ENCODE assay signal across 4 mouse cellular contexts in genomic region chrX:50565031-50565430, GRCm38 (mm10).
DNase-seq lines count a peak whose midpoint lies in the region.

No protein-coding gene starts in this region.

- DNase-seq in CD4-positive, CD25-positive, alpha-beta regulatory T cell, adult 2 months (ENCODE audit: low read depth, low spot score), result peak; percentile 12
- DNase-seq in T-cell, adult 2 months (ENCODE audit: low spot score), result peak; percentile 37
- DNase-seq in naive thymus-derived CD4-positive, alpha-beta T cell, adult 2 months (ENCODE audit: low read depth), result peak; percentile 17
- peak; percentile 64 for DNase-seq in thymus, postnatal 0 days (ENCODE audit: low spot score)

Comparison
In these comparisons a context has a peak if more than half of its experiments do, and no peak if none do; other contexts are left out.
1. Peak in every context shown above with its lines: DNase-seq.
2. DNase-seq: peak in every context shown above with its lines; median percentile 64 in thymus, postnatal 0 days; 37 in T-cell, adult 2 months; 17 in naive thymus-derived CD4-positive, alpha-beta T cell, adult 2 months; 12 in CD4-positive, CD25-positive, alpha-beta regulatory T cell, adult 2 months.